Mouse (Mus musculus) right cerebral cortex, adult 2 months (tissue): Measurements from ENCODE around the gene Defa22.
"Not testable (repeated sequence)": the region's sequence is repeated elsewhere in the genome, so short reads cannot be mapped to it uniquely, and the experiment has no call there.

Source experiments
- DNase-seq, 2 experiments: peaks; one replicate each; pipeline ENCODE4 v3.0.0; 2021 to 2022; ENCODE audit warnings: low spot score in 2 of 2

Defa22 gene

GRCm38 (mm10) chr8:21161977-21162376 lies at the start of gene Defa22:
Defa22 (plus strand) TSS chr8:21162277.
- not testable (repeated sequence) for DNase-seq

GRCm38 (mm10) chr8:21134342-21134741 lies 27.7 kb upstream of the Defa22 start, which contains the start of gene Defa30:
Defa30 (plus strand) TSS chr8:21134642.
- not testable (repeated sequence) for DNase-seq

- DNase-seq = not testable (repeated sequence)
Observed at GRCm38 (mm10) chr8:21191314-21191713, 29.2 kb downstream of the Defa22 start, which contains the start of gene Defa31. Defa31 (plus strand) TSS chr8:21191614.

DNA sequence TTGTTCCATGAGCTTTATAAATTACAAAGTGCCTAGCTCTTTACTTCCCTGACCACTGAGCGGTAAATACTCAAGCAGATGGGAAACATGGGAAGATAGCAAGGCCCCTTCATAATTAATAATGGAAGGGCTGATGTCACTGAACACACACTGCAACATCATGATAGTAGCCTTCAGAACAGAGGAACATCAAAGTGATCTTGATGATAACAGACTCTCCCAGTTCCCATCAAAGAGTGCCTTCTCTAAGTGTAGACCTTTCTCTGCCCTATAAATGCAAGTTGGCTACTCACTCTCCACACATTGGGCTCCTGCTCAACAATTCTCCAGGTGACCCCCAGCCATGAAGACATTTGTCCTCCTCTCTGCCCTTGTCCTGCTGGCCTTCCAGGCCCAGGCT lies 39.2 kb downstream of the Defa22 start, which contains the start of gene Gm15293:
TSS of gene Gm15293 (plus strand) at position 301 of the 400 bp plus-strand sequence.
- not testable (repeated sequence) for DNase-seq
